Comparison of ENCODE assay signal across 10 mouse cellular contexts in genomic region chr5:139371118-139371517, GRCm38 (mm10). TPM values are rescaled to one million over a fixed set of nuclear protein-coding genes. Genes with fewer than 3 reads are reported as not detected.
A peak's percentile ranks its signal among the peaks of the same experiment; 100 is the strongest.
DNase-seq lines count a peak whose midpoint lies in the region; ATAC-seq and TF ChIP-seq lines count a peak whose summit lies in the region.
"Had no signal": no experiment of that assay in that cellular context is flagged by ENCODE, and none has a peak within 500 bp of the region (broad histone marks: within the 10 kb centered on the region; RNA-seq: fewer than 3 reads in every experiment).

No protein-coding gene starts in this region.

- H3K27me3 ChIP-seq in heart, postnatal 0 days (ENCODE audit: control insufficient read depth, insufficient read depth, low read length): no peaks in the 10 kb centered on the region
- no peaks in the 10 kb centered on the region for H3K27me3 ChIP-seq in hindbrain, embryonic 13.5 days
- no peaks in the 10 kb centered on the region for H3K27me3 ChIP-seq in midbrain, embryonic 11.5 days (ENCODE audit: control insufficient read depth, insufficient read depth, low read length)

- H3K4me2 ChIP-seq in heart, postnatal 0 days (ENCODE audit: low read depth, low read length): peak overlapping the region; percentile 89
- peak overlapping the region; percentile 81 for H3K4me2 ChIP-seq in hindbrain, embryonic 13.5 days
- H3K4me2 ChIP-seq in midbrain, embryonic 11.5 days: peak overlapping the region; percentile 62

- no peak for ATAC-seq in heart, postnatal 0 days (ENCODE audit: insufficient read depth, low read depth)
- no peak for ATAC-seq in hindbrain, embryonic 13.5 days (ENCODE audit: low FRiP score)
- no peak for ATAC-seq in midbrain, embryonic 11.5 days (ENCODE audit: low FRiP score)

- TF ChIP-seq CTCF in heart, postnatal 0 days (IDR thresholded peaks at IDR 0.05; ENCODE audit: low read depth): no peak
- no peak for TF ChIP-seq CTCF in bone marrow, adult 2 months (IDR thresholded peaks at IDR 0.05; ENCODE audit: control insufficient read depth, insufficient read depth, low read length)

- H3K36me3 ChIP-seq in heart, postnatal 0 days (replicated peaks; ENCODE audit: control insufficient read depth, insufficient read depth, low read length): no peaks in the 10 kb centered on the region
- H3K36me3 ChIP-seq in hindbrain, embryonic 13.5 days: no peaks in the 10 kb centered on the region
- no peaks in the 10 kb centered on the region for H3K36me3 ChIP-seq in midbrain, embryonic 11.5 days (ENCODE audit: control insufficient read depth, insufficient read depth, low read length)

- no peak for DNase-seq in heart, postnatal 0 days (ENCODE audit: low spot score)
- DNase-seq in heart, adult 9 months (ENCODE audit: low spot score in 2 of 2): no peak
- no peak for DNase-seq in midbrain, embryonic 11.5 days (ENCODE audit: low spot score, missing footprints)
- no peak for DNase-seq in cerebellum, adult 9-11 months
- no peak for DNase-seq in layer of hippocampus, postnatal 36 days
- no peak for DNase-seq in right cerebral cortex, adult 2 months (ENCODE audit: low spot score in 2 of 2)
- DNase-seq: right cerebral cortex, postnatal 25 days had no signal

- peak overlapping the region; percentile 93; the same call in 1 of the 2 replicates for H3K27ac ChIP-seq in heart, postnatal 0 days (ENCODE audit: low read depth)
- H3K27ac ChIP-seq in bone marrow, adult 2 months (ENCODE audit: control insufficient read depth, insufficient read depth, low read depth, low read length, poor library complexity): peak overlapping the region; percentile 96; the same call in 1 of the 2 replicates
- no peak overlapping the region for H3K27ac ChIP-seq in hindbrain, embryonic 13.5 days
- H3K27ac ChIP-seq in midbrain, embryonic 11.5 days (ENCODE audit: low read depth, low read length): no peak overlapping the region

- TF ChIP-seq POLR2A in bone marrow, adult 2 months (IDR thresholded peaks at IDR 0.05; ENCODE audit: borderline replicate concordance, control insufficient read depth, low read depth, low read length): no peak

- H3K4me3 ChIP-seq in heart, postnatal 0 days (ENCODE audit: low read depth, low read length): peak overlapping the region; percentile 65; the same call in 1 of the 2 replicates
- H3K4me3 ChIP-seq in bone marrow, adult 2 months (replicated peaks; ENCODE audit: control insufficient read depth, low read depth, low read length): peak overlapping the region; percentile 87
- peak overlapping the region; percentile 65; the same call in 1 of the 2 replicates for H3K4me3 ChIP-seq in hindbrain, embryonic 13.5 days
- H3K4me3 ChIP-seq in midbrain, embryonic 11.5 days (ENCODE audit: low read depth, low read length): no peak overlapping the region

- peak overlapping the region; percentile 91 for H3K9ac ChIP-seq in heart, postnatal 0 days (replicated peaks; ENCODE audit: low read depth, low read length)
- H3K9ac ChIP-seq in hindbrain, embryonic 13.5 days: peak overlapping the region; percentile 95; the same call in 1 of the 2 replicates
- peak overlapping the region; percentile 75 for H3K9ac ChIP-seq in midbrain, embryonic 11.5 days (ENCODE audit: low read length)

- peaks cover 28% of the 10 kb centered on the region for H3K4me1 ChIP-seq in heart, postnatal 0 days (ENCODE audit: control insufficient read depth, insufficient read depth)
- peaks cover 19% of the 10 kb centered on the region for H3K4me1 ChIP-seq in bone marrow, adult 2 months (ENCODE audit: control insufficient read depth, insufficient read depth, low read length)
- peaks cover 37% of the 10 kb centered on the region for H3K4me1 ChIP-seq in hindbrain, embryonic 13.5 days (replicated peaks)
- peaks cover 6% of the 10 kb centered on the region; the same call in 1 of the 2 replicates for H3K4me1 ChIP-seq in midbrain, embryonic 11.5 days (ENCODE audit: control insufficient read depth, insufficient read depth, low read length)

- WGBS in heart, postnatal 0 days: 65% methylated on average over 5 of the region's 5 CpGs
- WGBS in bone marrow, adult 2 months: 55% methylated on average over 5 of the region's 5 CpGs
- WGBS in hindbrain, embryonic 13.5 days: 56% methylated on average over 5 of the region's 5 CpGs
- WGBS in midbrain, embryonic 11.5 days: 56% methylated on average over 5 of the region's 5 CpGs

- no peaks in the 10 kb centered on the region for H3K9me3 ChIP-seq in heart, postnatal 0 days (replicated peaks; ENCODE audit: control insufficient read depth, low read length)
- H3K9me3 ChIP-seq in hindbrain, embryonic 13.5 days: no peaks in the 10 kb centered on the region
- no peaks in the 10 kb centered on the region for H3K9me3 ChIP-seq in midbrain, embryonic 11.5 days (ENCODE audit: control insufficient read depth, low read length)

- no peak for TF ChIP-seq EP300 in heart, postnatal 0 days (IDR thresholded peaks at IDR 0.05; ENCODE audit: low read depth)

RNA-seq across cellular contexts. Expression of gene Gpr146, which starts 6.4 kb away (rescaled TPM):
- 38.2 and 39.1 TPM in 2 replicates for total RNA-seq in heart, postnatal 0 days (2014; rRNA removed; ENCODE audit: low replicate concordance)
- 23.0 and 23.7 TPM in 2 replicates for polyA plus RNA-seq in heart, postnatal 0 days (2015; fragmentation: Nextera tagmentation; extraction: Ambion mirVana)
- 14.6 and 20.1 TPM in 2 replicates for polyA plus RNA-seq in bone marrow, adult 2 months (2011; ENCODE audit: insufficient read depth, insufficient read length, low replicate concordance, missing spikeins)
- polyA plus RNA-seq in hindbrain, embryonic 13.5 days (2015; fragmentation: Nextera tagmentation; extraction: Ambion mirVana): 1.6 and 2.4 TPM in 2 replicates
- 1.5 and 2.7 TPM in 2 replicates for polyA plus RNA-seq in midbrain, embryonic 11.5 days (2014; fragmentation: Nextera tagmentation; extraction: Ambion mirVana)
- total RNA-seq in layer of hippocampus, postnatal 36 days (2021): 10 to 100 TPM; 11.0 to 13.1 TPM

RNA-seq across cellular contexts. Expression of gene Cyp2w1, which starts 18.7 kb away (rescaled TPM):
- not detected in 2 replicates for total RNA-seq in heart, postnatal 0 days (2014; rRNA removed; ENCODE audit: low replicate concordance)
- polyA plus RNA-seq in heart, postnatal 0 days (2015; fragmentation: Nextera tagmentation; extraction: Ambion mirVana): not detected in 2 replicates
- polyA plus RNA-seq in bone marrow, adult 2 months (2011; ENCODE audit: insufficient read depth, insufficient read length, low replicate concordance, missing spikeins): not detected in 2 replicates
- not detected in 2 replicates for polyA plus RNA-seq in hindbrain, embryonic 13.5 days (2015; fragmentation: Nextera tagmentation; extraction: Ambion mirVana)
- not detected in 2 replicates for polyA plus RNA-seq in midbrain, embryonic 11.5 days (2014; fragmentation: Nextera tagmentation; extraction: Ambion mirVana)
- not detected for total RNA-seq in layer of hippocampus, postnatal 36 days (2021)
- total RNA-seq: common myeloid progenitor, adult 5-6 weeks had no signal

RNA-seq across cellular contexts. Expression of gene Cox19, which starts 19.9 kb away (rescaled TPM):
- total RNA-seq in heart, postnatal 0 days (2014; rRNA removed; ENCODE audit: low replicate concordance): 120 and 123 TPM in 2 replicates
- polyA plus RNA-seq in heart, postnatal 0 days (2015; fragmentation: Nextera tagmentation; extraction: Ambion mirVana): 88.6 and 97.6 TPM in 2 replicates
- polyA plus RNA-seq in bone marrow, adult 2 months (2011; ENCODE audit: insufficient read depth, insufficient read length, low replicate concordance, missing spikeins): 27.6 and 39.3 TPM in 2 replicates
- polyA plus RNA-seq in hindbrain, embryonic 13.5 days (2015; fragmentation: Nextera tagmentation; extraction: Ambion mirVana): 116 and 124 TPM in 2 replicates
- 124 and 133 TPM in 2 replicates for polyA plus RNA-seq in midbrain, embryonic 11.5 days (2014; fragmentation: Nextera tagmentation; extraction: Ambion mirVana)
- total RNA-seq in layer of hippocampus, postnatal 36 days (2021): 10 to 100 TPM; 68.6 to 76.3 TPM

RNA-seq across cellular contexts. Expression of gene C130050O18Rik, which starts 34.0 kb away (rescaled TPM):
- total RNA-seq in heart, postnatal 0 days (2014; rRNA removed; ENCODE audit: low replicate concordance): 1.7 and 1.8 TPM in 2 replicates
- polyA plus RNA-seq in heart, postnatal 0 days (2015; fragmentation: Nextera tagmentation; extraction: Ambion mirVana): 0.23 and 0.31 TPM in 2 replicates
- polyA plus RNA-seq in bone marrow, adult 2 months (2011; ENCODE audit: insufficient read depth, insufficient read length, low replicate concordance, missing spikeins): 0.88 and 4.0 TPM in 2 replicates
- 0.13 and 0.22 TPM in 2 replicates for polyA plus RNA-seq in hindbrain, embryonic 13.5 days (2015; fragmentation: Nextera tagmentation; extraction: Ambion mirVana)
- polyA plus RNA-seq in midbrain, embryonic 11.5 days (2014; fragmentation: Nextera tagmentation; extraction: Ambion mirVana): 0.12 and 0.29 TPM in 2 replicates
- under 1 TPM in 1 of 2 experiments, not detected in 1; 0.20 TPM for total RNA-seq in layer of hippocampus, postnatal 36 days (2021)

RNA-seq across cellular contexts. Expression of gene Adap1, which starts 45.7 kb away (rescaled TPM):
- total RNA-seq in heart, postnatal 0 days (2014; rRNA removed; ENCODE audit: low replicate concordance): 0.53 and 1.5 TPM in 2 replicates
- polyA plus RNA-seq in heart, postnatal 0 days (2015; fragmentation: Nextera tagmentation; extraction: Ambion mirVana): 0.84 and 1.00 TPM in 2 replicates
- polyA plus RNA-seq in bone marrow, adult 2 months (2011; ENCODE audit: insufficient read depth, insufficient read length, low replicate concordance, missing spikeins): 12.1 and 26.4 TPM in 2 replicates
- 24.9 and 26.5 TPM in 2 replicates for polyA plus RNA-seq in hindbrain, embryonic 13.5 days (2015; fragmentation: Nextera tagmentation; extraction: Ambion mirVana)
- 2.4 TPM in 2 replicates for polyA plus RNA-seq in midbrain, embryonic 11.5 days (2014; fragmentation: Nextera tagmentation; extraction: Ambion mirVana)
- total RNA-seq in layer of hippocampus, postnatal 36 days (2021): 100 to 1,000 TPM; 179 to 185 TPM

Comparison
In these comparisons a context has a peak if more than half of its experiments do, and no peak if none do; other contexts are left out.
1. H3K27ac ChIP-seq: peak in heart, postnatal 0 days (single experiment) and bone marrow, adult 2 months (single experiment); none in hindbrain, embryonic 13.5 days (single experiment) and midbrain, embryonic 11.5 days (single experiment).
2. Peak in every context shown above with its lines, with median percentiles within 50 percentile points of each other: H3K4me2 ChIP-seq and H3K9ac ChIP-seq.